Mouse (Mus musculus) ES-CJ7 (cell line): ENCODE data around the gene Aldoart2.
"Not testable (repeated sequence)": the region's sequence is repeated elsewhere in the genome, so short reads cannot be mapped to it uniquely, and the experiment has no call there.

ENCODE experiments used
- DNase-seq: peaks from one replicate; pipeline ENCODE4 v3.0.0; 2011; ENCODE audit warnings: low read depth, low spot score

Gene Aldoart2

GRCm38 (mm10) chr12:55565206-55565605, at the start of gene Aldoart2:
TSS of gene Aldoart2 (plus strand) at chr12:55565239.
- no peak for DNase-seq

DNA sequence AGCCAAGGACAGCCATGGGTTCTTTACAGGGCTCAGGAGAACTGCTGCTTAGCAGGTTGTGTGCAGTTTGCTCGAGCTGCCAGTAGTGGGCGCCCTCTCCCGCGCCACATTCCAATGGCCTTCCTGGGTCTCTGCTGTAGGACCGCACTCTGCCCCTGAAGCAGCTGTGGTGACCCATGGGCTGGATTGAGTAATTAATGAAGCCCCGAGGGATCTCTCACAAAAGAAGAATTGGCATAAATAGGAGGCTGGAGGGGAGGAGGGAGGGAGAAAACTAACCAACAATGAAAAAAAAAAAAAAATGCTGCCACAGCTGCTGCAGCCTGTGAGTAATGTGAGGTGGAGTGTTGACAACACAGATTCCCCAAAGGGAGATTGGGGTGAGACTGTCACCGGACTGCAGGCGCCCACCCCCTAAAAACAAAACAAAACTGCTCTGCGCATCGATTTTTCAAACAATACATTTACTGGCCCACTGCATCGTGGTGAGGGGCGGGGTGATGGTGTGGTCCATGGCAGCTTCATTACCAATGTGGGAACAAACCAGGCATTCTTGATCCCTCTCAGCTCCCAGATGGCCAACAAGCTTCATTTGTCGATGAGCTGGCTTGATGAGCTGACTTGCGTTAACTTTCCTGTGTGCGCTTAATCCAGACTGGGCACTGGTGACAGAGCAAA, 46.8 kb upstream of the Aldoart2 start:
- peak; percentile 66 for DNase-seq

DNA sequence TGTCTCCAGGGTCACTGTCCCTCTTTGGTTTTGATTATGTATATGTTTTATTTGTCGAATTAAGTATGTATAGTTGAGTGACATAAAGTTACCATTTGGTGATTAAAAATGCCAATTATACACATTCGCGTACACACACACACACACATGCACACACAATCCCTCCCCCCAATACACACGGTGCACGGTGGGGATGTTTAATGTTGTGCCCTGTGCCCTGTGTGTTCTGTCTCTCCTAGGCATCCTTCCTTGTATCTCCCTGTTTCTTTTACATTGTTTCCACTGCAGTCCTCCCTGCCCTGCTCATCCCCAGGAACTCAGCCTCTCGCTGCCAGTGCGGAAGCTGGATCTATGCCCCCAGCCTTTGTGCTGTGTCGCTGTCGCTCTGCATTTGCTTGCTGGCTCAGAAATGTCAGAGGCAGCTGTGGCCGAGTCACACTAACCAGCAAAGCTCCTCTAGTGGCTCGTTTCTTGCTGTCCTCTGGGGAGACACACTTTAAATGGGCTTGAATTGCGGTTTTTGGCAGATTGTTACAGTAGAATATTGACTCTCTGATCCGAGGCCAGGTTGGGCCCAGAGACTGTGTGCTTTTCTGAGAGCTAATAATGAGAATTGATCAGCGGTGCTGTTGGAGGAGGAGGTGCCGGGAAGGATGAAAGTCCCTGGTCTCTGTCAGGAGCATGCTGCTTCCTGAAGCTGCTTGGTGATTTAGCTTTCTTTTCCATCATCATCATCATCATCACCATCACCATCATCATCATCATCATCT, 37.9 kb upstream of the Aldoart2 start:
- no peak for DNase-seq

DNA sequence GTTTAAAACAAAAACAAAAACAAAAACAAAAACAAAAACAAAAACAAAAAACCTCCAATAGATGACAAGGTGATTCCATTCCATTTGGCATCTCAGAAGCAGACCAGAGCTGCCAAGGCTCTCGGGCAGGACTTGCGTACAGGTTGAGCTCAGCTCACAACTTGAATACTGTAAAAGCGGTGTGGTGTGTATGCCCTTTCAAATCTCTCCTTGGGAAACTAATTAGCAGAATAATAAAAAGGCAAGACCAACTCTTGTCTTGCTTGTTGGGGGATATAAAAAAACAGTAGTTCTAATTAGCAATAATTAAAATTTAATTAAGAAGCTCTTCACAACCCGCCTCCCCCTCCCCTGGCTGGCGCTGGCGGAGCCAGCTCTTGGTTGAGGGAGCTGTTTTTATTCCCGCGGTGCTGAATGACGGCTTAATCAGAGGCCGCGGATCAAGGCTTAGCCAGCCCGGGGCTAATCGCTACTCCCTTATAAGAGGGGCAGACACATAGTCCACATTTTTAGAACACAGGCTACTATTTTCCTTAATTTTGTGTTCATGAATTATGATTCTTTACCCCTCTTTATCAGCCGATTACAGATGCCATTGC, 28.4 kb upstream of the Aldoart2 start:
- no peak for DNase-seq

DNA sequence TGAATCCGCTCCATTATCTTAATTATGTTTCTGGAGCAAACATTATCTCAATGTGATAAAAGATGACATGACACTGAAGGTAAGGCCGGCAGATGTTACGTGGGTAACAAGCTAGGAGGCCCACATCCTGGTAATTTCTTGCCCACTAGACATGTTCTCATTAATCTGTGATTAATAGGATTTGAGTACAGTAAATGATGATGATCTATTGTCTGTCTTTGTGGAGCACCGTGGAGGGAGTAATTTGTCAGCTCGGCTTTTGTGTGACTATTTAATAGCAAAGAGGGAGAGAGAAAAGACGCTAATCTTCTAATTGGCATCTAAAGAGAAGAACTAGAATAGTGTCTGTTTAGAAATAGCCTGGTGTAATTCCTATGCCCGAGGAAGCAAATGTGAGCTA, 27.3 kb upstream of the Aldoart2 start:
- no peak for DNase-seq

DNA sequence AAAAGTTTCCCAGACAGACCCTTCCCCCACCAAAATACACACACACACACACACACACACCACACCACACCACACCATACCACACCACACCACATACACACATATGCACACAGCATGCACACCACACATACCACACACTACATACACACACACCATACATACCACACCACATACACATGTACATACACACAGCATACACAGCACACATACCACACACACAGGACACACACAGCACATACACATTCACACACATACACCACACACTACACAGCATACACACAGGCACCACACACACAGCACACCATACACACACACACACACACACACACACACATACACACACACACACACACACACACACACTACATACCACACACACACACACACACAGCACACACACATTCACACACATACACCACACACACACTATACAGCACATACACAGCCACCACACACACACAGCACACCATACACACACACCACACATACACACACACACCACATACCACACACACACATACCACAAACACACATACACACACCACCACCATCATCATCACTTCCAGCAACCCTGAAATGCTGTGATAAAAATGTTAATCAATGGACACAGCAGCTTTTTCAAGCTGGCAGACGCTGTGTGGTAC, 26.6 kb upstream of the Aldoart2 start:
- DNase-seq: no peak

DNA sequence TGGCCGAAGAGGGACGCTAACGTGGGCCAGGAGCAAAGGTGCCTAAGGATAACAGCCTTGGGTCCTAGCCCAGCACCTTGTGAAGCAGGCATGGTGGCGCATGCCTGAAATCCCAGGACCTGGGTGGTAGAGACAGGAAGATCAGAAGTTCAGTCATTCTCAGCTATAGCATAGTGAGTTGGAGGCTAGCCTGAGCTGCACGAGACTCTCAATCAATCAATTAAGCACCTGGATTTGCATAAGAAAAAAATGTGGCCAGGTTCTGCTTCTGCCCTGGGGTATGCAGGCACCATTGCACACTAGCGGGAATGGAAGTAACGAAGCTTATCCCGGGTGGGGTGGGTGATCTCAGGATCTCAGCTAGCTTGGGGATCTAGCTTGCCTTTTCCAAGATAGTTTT, 25.9 kb upstream of the Aldoart2 start:
- peak; percentile 37 for DNase-seq

- DNase-seq: not testable (repeated sequence)
These were observed 10.1 kb upstream of the Aldoart2 start for GRCm38 (mm10) chr12:55554901-55555300.

DNA sequence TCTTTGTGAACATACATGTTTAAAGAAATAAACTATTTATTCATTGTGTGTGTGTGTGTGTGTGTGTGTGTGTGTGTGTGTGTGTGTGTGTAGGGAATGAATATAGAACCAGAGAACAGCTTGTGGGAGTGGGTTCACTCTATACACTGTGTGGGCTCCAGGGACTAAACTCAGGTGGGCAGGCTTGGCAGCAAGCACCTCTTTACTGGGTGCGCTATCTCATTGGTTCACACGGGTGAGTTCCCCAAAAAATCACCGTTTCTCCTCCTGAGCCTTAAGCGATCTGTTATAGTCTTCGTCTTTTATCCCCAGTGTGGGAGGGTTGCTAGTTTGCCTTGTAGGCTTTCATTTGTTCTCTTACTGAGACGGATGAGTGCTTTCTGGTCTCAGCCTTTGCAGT, 7.2 kb upstream of the Aldoart2 start:
- DNase-seq: no peak

GRCm38 (mm10) chr12:55559184-55559855, 5.7 kb upstream of the Aldoart2 start:
- no peak for DNase-seq

GRCm38 (mm10) chr12:55560025-55560690, 4.9 kb upstream of the Aldoart2 start:
- peak; percentile 33 for DNase-seq

GRCm38 (mm10) chr12:55563742-55564141, 1.3 kb upstream of the Aldoart2 start:
- no peak for DNase-seq

DNA sequence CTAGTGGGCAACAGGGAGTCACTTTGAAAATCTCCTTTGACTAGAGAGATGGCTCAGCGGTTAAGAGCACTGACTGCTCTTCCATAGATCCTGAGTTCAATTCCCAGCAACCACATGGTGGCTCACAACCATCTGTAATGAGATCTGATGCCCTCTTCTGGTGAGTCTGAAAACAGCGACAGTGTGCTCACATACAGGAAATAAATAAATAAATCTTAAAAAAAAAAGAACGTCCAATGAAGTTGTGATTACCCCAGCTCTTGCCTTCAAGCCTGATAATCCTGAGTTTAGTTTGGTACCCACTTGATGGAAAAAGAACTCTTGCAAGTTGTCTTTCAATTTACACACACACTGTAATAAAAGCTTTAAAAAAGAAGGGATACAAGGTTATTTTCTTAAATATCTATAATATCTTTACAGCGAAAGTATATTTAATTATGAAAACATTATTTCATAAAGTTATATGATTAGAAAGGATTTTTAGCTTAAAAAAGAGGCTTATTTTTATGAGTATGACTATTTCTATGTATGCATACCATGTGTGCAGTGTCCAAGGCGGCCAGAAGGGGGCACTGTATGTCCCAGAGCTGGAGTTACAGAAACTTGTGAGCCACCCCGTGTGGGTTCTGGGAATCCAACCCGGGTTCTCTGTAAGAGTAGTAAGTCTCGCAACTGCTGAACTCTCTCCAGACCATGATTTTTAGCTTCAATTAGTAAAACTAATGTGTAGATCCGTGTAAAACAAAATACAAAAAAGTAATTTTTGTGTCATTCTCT, 664 bp upstream of the Aldoart2 start:
- peak; percentile 65 for DNase-seq

GRCm38 (mm10) chr12:55565867-55566266, 828 bp downstream of the Aldoart2 start:
- peak; percentile 57 for DNase-seq

- no peak for DNase-seq
These were observed 1.8 kb downstream of the Aldoart2 start for GRCm38 (mm10) chr12:55566837-55567236.

- peak; percentile 53 for DNase-seq
These were observed 3.4 kb downstream of the Aldoart2 start for GRCm38 (mm10) chr12:55568466-55568865.

DNA sequence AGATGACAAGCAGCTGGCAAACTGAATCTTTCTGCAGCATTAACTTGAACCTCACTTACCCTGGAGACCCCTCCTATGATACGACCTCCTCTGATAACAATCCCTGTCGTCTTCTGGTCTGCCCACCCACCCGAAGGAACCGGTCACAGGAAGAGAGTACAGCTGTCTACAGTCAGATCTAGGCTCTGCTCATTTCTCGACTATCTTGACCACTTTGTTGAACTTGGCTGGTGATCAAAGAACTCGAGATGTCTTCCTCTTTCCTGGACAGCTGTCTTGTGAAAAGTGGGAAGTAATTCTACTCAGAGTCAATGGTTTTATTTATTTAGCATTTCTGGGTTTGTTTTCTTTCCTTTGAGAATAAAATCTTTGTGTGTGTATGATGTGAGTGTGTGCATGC, 4.6 kb downstream of the Aldoart2 start:
- no peak for DNase-seq

GRCm38 (mm10) chr12:55570646-55571045, 5.6 kb downstream of the Aldoart2 start:
- DNase-seq: peak; percentile 22

DNA sequence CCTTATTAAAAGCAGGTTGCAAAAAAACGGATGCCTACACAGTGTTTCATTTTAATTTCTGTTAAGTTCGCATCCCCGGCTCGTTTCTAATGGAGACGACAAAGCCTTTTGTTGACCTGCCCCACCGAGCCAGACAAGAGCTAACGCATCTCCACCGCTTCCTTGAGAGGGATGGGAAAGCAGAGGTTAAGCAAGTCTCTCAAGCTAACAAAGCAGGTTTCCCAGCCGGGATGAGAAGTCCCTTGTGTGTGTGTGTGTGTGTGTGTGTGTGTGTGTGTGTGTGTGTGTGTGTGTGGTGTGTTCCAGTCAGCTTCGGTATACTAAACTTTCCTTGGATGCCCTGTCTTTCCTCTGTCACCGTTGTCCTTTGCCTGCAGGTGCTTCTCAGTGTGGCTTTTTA, 6.1 kb downstream of the Aldoart2 start:
- no peak for DNase-seq

DNA sequence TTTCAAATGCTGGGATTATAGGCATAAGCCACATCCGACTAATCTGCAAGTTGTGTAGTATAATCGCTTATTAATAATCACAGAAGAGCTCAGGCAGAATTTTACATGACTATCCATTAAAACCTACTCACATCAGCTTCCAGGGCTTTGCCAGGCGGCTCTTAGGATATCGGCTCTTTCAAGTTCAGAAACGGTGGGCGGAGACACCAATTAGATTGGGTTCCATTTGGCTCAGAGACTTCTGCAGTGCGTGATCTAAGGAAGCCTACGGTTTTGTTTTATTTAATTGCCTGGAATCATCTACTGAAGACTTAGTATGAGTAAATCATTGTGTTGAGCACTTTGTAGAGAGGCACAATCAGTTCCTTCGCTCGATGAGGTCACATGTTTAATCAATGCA, 6.6 kb downstream of the Aldoart2 start:
- DNase-seq: no peak
